Mouse (Mus musculus): ENCODE data around the gene Gnaq.

GRCm38 (mm10) chr19:16327401-16328073, 194.9 kb downstream of the Gnaq start:
- no peak for TF ChIP-seq GATA1 (IDR thresholded peaks at IDR 0.05; ENCODE audit: borderline replicate concordance, low read length)
- no peak for TF ChIP-seq FLI1 (IDR thresholded peaks at IDR 0.05; ENCODE audit: low read length)
